Mouse (Mus musculus): ENCODE measurements around the gene Scgb1b27. TPM values are rescaled to one million over a fixed set of nuclear protein-coding genes. Genes with fewer than 3 reads are reported as not detected.

The Scgb1b27 gene
- polyA plus RNA-seq, 1 experiment from 2014 or later, result not detected

Other genes starting within 250 kb of the Scgb1b27 start
- gene Scgb2b26, start 76.4 kb upstream of the Scgb1b27 start, polyA plus RNA-seq (2015; fragmentation: Nextera tagmentation; extraction: Ambion mirVana), result not detected in 2 replicates
- not detected in 2 replicates for gene Scgb2b27, start 7.5 kb upstream of the Scgb1b27 start, polyA plus RNA-seq (2015; fragmentation: Nextera tagmentation; extraction: Ambion mirVana)
- gene Scgb1b30, start 73.9 kb downstream of the Scgb1b27 start, polyA plus RNA-seq (2015; fragmentation: Nextera tagmentation; extraction: Ambion mirVana), result not detected in 2 replicates
- 0.43 and 0.58 TPM in 2 replicates for gene Wtip, start 111.8 kb downstream of the Scgb1b27 start, polyA plus RNA-seq (2015; fragmentation: Nextera tagmentation; extraction: Ambion mirVana)
- 69.6 and 81.1 TPM in 2 replicates for gene Uba2, start 148.1 kb downstream of the Scgb1b27 start, polyA plus RNA-seq (2015; fragmentation: Nextera tagmentation; extraction: Ambion mirVana)
- gene Pdcd2l, start 175.2 kb downstream of the Scgb1b27 start, polyA plus RNA-seq (2015; fragmentation: Nextera tagmentation; extraction: Ambion mirVana), result 19.8 and 20.0 TPM in 2 replicates
- gene Gpi1, start 208.9 kb downstream of the Scgb1b27 start, polyA plus RNA-seq (2015; fragmentation: Nextera tagmentation; extraction: Ambion mirVana), result 187 and 201 TPM in 2 replicates
- gene Gm6096, start 229.6 kb downstream of the Scgb1b27 start, polyA plus RNA-seq (2015; fragmentation: Nextera tagmentation; extraction: Ambion mirVana), result 0.22 and 0.24 TPM in 2 replicates

Measured in liver, embryonic 16.5 days (tissue).